Comparison of ENCODE assay signal across 14 mouse cellular contexts in the genomic region with DNA sequence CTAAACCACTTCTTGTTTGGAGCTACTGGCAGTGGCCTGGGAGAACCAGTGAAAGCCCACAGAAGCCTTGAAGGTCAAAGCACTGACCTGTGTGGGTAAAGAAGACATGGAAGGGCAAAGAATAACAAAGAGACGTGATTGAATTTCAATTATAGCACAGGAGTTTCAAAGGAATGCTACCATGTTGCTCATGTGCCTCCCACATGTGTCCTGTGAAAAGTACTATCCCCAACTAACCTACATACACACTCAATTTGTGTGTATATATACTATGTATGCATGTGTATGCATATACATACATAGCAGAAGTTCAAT.
DNase-seq lines count a peak whose midpoint lies in the region; ATAC-seq and TF ChIP-seq lines count a peak whose summit lies in the region.
"Had no signal": no experiment of that assay in that cellular context is flagged by ENCODE, and none has a peak within 500 bp of the region (broad histone marks: within the 10 kb centered on the region; RNA-seq: fewer than 3 reads in every experiment).

No protein-coding gene starts in this region.

- H3K9me3 ChIP-seq in heart, embryonic 13.5 days = no peaks in the 10 kb centered on the region
- H3K9me3 ChIP-seq in kidney, embryonic 15.5 days (replicated peaks) = no peaks in the 10 kb centered on the region
- H3K9me3 ChIP-seq: G1E; limb, embryonic 13.5 days; neural tube, embryonic 13.5 days had no signal

- TF ChIP-seq CTCF in small intestine, adult 2 months (IDR thresholded peaks at IDR 0.05; ENCODE audit: extremely low read depth, insufficient read length, insufficient replicate concordance, low read depth, low read length) = no peak

- ATAC-seq in heart, embryonic 13.5 days (ENCODE audit: extremely low read depth, insufficient number of reproducible peaks, low FRiP score, low TSS enrichment) = no peak
- ATAC-seq in kidney, embryonic 15.5 days (replicated peaks; ENCODE audit: low FRiP score) = peak; percentile 73
- ATAC-seq: forebrain, embryonic 14.5 days; hindbrain, postnatal 0 days had no signal

- H3K4me1 ChIP-seq in heart, embryonic 13.5 days = peaks cover 19% of the 10 kb centered on the region
- H3K4me1 ChIP-seq in kidney, embryonic 15.5 days = peaks cover 22% of the 10 kb centered on the region
- peaks cover 9% of the 10 kb centered on the region; the same call in 1 of the 2 replicates for H3K4me1 ChIP-seq in brown adipose tissue, adult 24 weeks (ENCODE audit: control insufficient read depth, insufficient read depth, insufficient read length, low read length)
- peaks cover 11% of the 10 kb centered on the region for H3K4me1 ChIP-seq in small intestine, adult 2 months (ENCODE audit: control insufficient read depth, insufficient read depth, insufficient read length, low read length)
- H3K4me1 ChIP-seq: limb, embryonic 13.5 days; neural tube, embryonic 13.5 days had no signal

- no peak overlapping the region for H3K9ac ChIP-seq in heart, embryonic 13.5 days
- no peak overlapping the region for H3K9ac ChIP-seq in kidney, embryonic 15.5 days
- H3K9ac ChIP-seq: limb, embryonic 13.5 days; neural tube, embryonic 13.5 days had no signal

- intact Hi-C loops in heart, postnatal 25 days (cut with DNase I) = no loop called here

- 41% methylated on average over 1 of the region's 1 CpGs for WGBS in heart, embryonic 13.5 days
- 15% methylated on average over 1 of the region's 1 CpGs for WGBS in kidney, embryonic 15.5 days
- WGBS in small intestine, adult 2 months = 46% methylated on average over 1 of the region's 1 CpGs

- no peaks in the 10 kb centered on the region for H3K27me3 ChIP-seq in heart, embryonic 13.5 days (replicated peaks)
- H3K27me3 ChIP-seq in kidney, embryonic 15.5 days = no peaks in the 10 kb centered on the region
- H3K27me3 ChIP-seq in small intestine, adult 2 months (ENCODE audit: control insufficient read depth, insufficient read depth, low read length) = no peaks in the 10 kb centered on the region
- H3K27me3 ChIP-seq: limb, embryonic 13.5 days; neural tube, embryonic 13.5 days had no signal

- H3K4me3 ChIP-seq in heart, embryonic 13.5 days = no peak overlapping the region
- H3K4me3 ChIP-seq in kidney, embryonic 15.5 days (replicated peaks) = no peak overlapping the region
- H3K4me3 ChIP-seq in brown adipose tissue, adult 24 weeks (ENCODE audit: insufficient read depth, low read depth, low read length) = no peak overlapping the region
- no peak overlapping the region for H3K4me3 ChIP-seq in small intestine, adult 2 months (ENCODE audit: low read depth, low read length)
- H3K4me3 ChIP-seq: limb, embryonic 13.5 days; neural tube, embryonic 13.5 days had no signal

- no peak for TF ChIP-seq POLR2A in small intestine, adult 2 months (IDR thresholded peaks at IDR 0.05; ENCODE audit: low read depth, low read length)

- no peaks in the 10 kb centered on the region for H3K36me3 ChIP-seq in heart, embryonic 13.5 days
- H3K36me3 ChIP-seq in kidney, embryonic 15.5 days = no peaks in the 10 kb centered on the region
- H3K36me3 ChIP-seq in small intestine, adult 2 months (ENCODE audit: control insufficient read depth, insufficient read depth, low read length) = no peaks in the 10 kb centered on the region
- H3K36me3 ChIP-seq: G1E; limb, embryonic 13.5 days; neural tube, embryonic 13.5 days had no signal

- DNase-seq in heart, postnatal 25 days (ENCODE audit: low spot score) = no peak
- DNase-seq in kidney, adult 8-10 months = no peak
- DNase-seq in left cerebral cortex, adult 18-20 months (ENCODE audit: low spot score in 2 of 2) = no peak
- DNase-seq: cerebellum, adult 2 months; right cerebral cortex, postnatal 25 days had no signal

- peak overlapping the region; percentile 76 for H3K27ac ChIP-seq in heart, embryonic 13.5 days (replicated peaks)
- 0 out of 2 replicates have a peak overlapping the region, but pooled peaks have one; percentile 18 for H3K27ac ChIP-seq in kidney, embryonic 15.5 days
- H3K27ac ChIP-seq in brown adipose tissue, adult 24 weeks (replicated peaks; ENCODE audit: low read depth, low read length) = peak overlapping the region; percentile 85
- peak overlapping the region; percentile 5; the same call in 1 of the 2 replicates for H3K27ac ChIP-seq in small intestine, adult 2 months (ENCODE audit: insufficient read depth, low read depth, low read length)
- H3K27ac ChIP-seq: hindbrain, postnatal 0 days; limb, embryonic 13.5 days; neural tube, embryonic 13.5 days had no signal

- H3K4me2 ChIP-seq in heart, embryonic 13.5 days = no peak overlapping the region
- no peak overlapping the region for H3K4me2 ChIP-seq in kidney, embryonic 15.5 days
- H3K4me2 ChIP-seq: limb, embryonic 13.5 days; neural tube, embryonic 13.5 days had no signal

Comparison
In these comparisons a context has a peak if more than half of its experiments do, and no peak if none do; other contexts are left out.
1. H3K27ac ChIP-seq: peak in every context shown above with its lines; median percentile 85 in brown adipose tissue, adult 24 weeks; 76 in heart, embryonic 13.5 days; 18 in kidney, embryonic 15.5 days; 5 in small intestine, adult 2 months.